Mouse (Mus musculus): ENCODE data around the gene Zfp414.
A peak's percentile ranks its signal among the peaks of the same experiment; 100 is the strongest.
"Not testable (repeated sequence)": the region's sequence is repeated elsewhere in the genome, so short reads cannot be mapped to it uniquely, and the experiment has no call there.

The Zfp414 gene

GRCm38 (mm10) chr17:33628621-33629486, at the start of gene Zfp414:
Zfp414 (plus strand) TSS chr17:33629090.
- DNase-seq (ENCODE audit: low read depth) = peak; percentile 97

DNA sequence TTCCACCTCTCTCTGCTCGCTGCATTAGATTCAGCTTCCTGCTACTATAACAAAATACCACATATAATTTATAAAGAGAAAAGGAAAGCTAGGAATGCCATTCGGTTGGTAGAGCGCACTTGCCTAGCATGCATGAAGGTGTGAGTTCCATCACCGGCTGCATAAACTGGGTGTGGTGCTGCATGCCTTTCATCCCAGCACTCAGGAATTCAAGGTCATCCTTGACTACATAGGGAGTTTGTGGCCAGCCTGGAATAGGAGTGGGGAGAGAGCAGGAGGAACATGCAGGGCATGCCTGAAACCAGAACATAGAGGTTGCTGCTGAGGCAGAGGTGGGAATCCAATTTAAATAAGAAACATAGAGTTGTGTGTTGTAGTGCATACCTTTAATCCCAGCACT, 44.8 kb upstream of the Zfp414 start:
- no peak for DNase-seq (ENCODE audit: low read depth)

GRCm38 (mm10) chr17:33586011-33586410, 42.9 kb upstream of the Zfp414 start:
- no peak for DNase-seq (ENCODE audit: low read depth)

GRCm38 (mm10) chr17:33597271-33597670, 31.6 kb upstream of the Zfp414 start:
- no peak for DNase-seq (ENCODE audit: low read depth)

GRCm38 (mm10) chr17:33598506-33598905, 30.4 kb upstream of the Zfp414 start:
- DNase-seq (ENCODE audit: low read depth) = no peak

DNA sequence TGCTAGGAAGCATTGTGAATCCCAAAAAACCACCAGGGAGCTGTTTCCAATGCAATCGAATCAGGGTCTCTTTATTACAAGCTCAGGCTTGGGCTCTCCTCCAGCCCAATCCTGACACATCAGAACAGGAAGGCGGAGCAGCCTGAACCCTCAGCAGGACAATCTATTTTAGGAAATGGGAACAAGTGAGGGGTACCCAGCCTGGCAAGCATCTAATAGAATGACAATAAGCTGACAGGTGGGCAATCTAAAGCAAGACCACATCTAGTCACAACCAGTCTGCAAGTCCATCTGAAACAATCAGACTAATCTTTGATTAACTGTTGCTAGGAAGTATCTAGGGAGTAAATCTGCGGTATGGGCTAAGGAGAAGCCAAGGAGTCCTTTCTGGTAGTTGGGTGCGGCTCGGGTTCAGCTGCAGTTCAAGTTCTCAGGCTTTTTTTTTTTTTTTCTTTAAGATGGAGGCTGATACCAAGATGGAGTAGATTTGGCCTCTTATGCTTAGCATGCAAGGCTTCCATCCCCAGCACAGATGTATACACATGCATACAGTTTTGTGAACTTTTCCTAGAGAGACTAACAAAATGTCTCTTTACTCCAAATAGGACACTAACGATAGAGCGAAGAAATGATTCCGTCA, 28.9 kb upstream of the Zfp414 start:
- DNase-seq (ENCODE audit: low read depth) = no peak

- DNase-seq (ENCODE audit: low read depth) = no peak
Measured at GRCm38 (mm10) chr17:33600831-33601230, 28.1 kb upstream of the Zfp414 start.

DNA sequence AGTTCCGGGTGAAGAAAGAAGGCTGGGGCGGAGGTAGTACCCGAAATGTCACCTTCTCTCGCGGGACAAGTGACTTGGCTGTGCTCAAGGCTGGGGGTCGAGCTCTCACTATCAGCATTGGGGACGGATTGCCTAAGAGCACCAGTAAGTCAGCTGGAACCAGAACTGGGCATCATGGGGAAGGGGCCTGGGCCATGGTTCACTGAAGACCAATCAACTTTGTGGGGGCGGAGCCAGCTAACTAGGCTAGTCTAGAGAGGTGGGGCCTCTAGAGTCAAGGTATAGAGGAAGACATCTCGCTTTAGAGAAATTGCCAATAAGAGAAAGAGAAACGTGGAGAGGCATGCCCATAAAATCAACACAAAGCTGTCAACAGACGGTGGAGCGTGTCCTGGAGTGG, 26.9 kb upstream of the Zfp414 start:
- no peak for DNase-seq (ENCODE audit: low read depth)

GRCm38 (mm10) chr17:33607273-33607672, 21.6 kb upstream of the Zfp414 start:
- peak; percentile 15 for DNase-seq (ENCODE audit: low read depth)

- no peak for DNase-seq (ENCODE audit: low read depth)
Measured at GRCm38 (mm10) chr17:33610548-33610947, 18.3 kb upstream of the Zfp414 start.

DNA sequence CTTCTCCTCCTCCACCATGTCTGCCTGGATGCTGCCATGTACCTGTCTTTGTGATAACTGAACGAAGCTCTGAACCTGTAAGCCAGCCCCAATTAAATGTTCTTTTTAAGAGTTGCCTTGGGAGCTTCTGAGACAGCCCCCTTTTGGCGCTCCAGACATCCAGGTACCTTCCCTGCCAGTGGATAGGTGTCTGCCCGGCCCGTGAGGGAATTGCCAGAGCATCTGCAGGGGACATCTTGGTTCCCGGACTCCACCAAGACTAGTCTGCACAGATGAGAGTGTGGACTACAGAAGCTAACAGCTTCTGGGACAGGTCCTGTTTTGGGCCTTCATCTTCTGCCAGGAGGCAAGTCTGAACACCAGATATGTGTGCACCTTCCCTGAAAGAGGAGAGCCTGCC, 15.2 kb upstream of the Zfp414 start:
- not testable (repeated sequence) for DNase-seq (ENCODE audit: low read depth)

GRCm38 (mm10) chr17:33627281-33627680, 1.6 kb upstream of the Zfp414 start:
- DNase-seq (ENCODE audit: low read depth) = no peak

DNA sequence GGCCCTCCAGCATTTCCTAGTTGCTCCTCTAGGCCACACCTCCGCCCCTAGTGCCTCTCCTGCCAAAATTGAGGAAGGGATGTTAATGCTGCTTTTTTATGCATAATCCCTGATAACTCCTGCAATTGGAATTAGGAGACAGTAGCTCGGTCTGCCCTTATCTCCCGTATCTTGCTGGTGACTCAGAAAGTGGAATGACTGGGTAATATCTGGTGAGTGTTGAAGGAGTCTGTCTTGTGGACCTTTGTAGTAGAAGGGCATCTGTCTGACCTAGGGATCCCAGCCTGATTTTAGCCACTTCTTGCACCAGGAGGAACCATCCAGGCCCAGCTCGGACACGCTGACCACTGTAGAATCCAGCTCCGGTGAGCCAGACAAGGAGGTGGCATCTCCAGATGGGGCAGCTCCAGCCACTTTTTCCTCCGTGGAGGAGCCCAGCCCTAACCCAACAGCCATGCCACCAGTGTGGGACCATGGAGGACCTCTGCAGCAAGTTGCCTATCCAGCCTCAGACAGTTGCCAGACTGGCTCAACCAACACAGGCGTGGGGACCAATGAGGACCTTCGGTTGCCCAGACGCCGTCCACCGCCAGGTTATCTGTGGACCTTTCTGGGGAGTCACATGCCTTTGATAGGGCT, 716 bp downstream of the Zfp414 start:
- DNase-seq (ENCODE audit: low read depth) = no peak

DNA sequence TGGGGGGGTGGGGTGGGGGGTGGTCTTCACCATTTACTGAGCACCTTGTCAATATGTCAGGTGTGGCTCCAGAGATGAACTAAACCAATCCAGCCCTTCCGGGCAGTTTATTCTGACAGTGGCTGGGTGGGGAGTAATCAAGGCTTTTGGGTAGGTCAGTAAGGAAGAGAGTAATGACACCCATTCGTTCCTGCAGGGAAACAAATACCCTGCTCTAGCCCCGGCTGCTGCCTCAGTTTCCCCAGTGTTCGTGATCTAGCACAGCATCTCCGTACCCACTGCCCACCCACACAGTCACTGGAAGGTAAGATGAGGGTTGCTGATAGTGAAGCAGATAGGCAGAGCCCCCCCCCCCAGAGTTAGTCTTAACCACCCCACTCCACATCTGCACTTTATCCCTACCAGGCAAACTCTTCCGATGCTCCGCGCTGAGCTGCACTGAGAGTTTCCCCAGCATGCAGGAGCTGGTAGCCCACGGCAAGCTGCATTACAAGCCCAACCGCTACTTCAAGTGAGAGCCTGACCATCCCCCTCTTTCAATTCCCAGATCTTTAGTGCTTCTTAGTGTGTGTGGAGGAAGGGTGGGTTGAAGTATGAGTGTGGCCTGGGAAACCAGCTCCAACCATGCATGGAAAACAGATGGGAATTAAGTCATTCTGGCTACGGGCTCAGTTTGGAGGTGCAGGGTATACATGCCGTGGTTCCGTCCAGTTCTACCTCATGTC, 1.4 kb downstream of the Zfp414 start:
- DNase-seq (ENCODE audit: low read depth) = no peak

DNA sequence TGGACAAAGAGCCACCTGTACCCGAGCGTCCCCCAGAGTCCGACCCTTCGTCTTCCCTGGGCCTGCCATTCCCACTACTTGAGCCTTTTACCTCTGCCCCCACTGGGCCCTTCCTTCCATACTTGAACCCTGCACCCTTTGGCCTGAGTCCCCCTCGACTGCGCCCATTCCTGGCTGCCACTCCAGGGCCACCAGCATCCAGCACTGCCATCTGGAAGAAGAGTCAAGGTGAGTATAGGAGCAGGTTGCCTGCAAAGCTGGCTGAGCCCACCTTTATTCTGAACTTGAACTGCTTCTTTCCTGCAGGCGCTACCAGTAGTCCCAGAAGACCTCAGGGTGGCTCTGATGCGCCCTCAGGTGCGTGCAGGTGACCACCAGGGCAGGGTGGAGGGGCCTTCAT, 2.3 kb downstream of the Zfp414 start:
- DNase-seq (ENCODE audit: low read depth) = no peak

- DNase-seq (ENCODE audit: low read depth) = no peak
Measured at GRCm38 (mm10) chr17:33631796-33632195, 2.9 kb downstream of the Zfp414 start.

- no peak for DNase-seq (ENCODE audit: low read depth)
Measured at GRCm38 (mm10) chr17:33637038-33637437, 8.1 kb downstream of the Zfp414 start.

GRCm38 (mm10) chr17:33637516-33638276, 8.8 kb downstream of the Zfp414 start, which contains the start of gene Pram1:
Pram1 (plus strand) TSS chr17:33638056.
- DNase-seq (ENCODE audit: low read depth) = no peak

GRCm38 (mm10) chr17:33639743-33640142, 10.9 kb downstream of the Zfp414 start:
- DNase-seq (ENCODE audit: low read depth) = no peak

GRCm38 (mm10) chr17:33644068-33644467, 15.2 kb downstream of the Zfp414 start:
- no peak for DNase-seq (ENCODE audit: low read depth)

DNA sequence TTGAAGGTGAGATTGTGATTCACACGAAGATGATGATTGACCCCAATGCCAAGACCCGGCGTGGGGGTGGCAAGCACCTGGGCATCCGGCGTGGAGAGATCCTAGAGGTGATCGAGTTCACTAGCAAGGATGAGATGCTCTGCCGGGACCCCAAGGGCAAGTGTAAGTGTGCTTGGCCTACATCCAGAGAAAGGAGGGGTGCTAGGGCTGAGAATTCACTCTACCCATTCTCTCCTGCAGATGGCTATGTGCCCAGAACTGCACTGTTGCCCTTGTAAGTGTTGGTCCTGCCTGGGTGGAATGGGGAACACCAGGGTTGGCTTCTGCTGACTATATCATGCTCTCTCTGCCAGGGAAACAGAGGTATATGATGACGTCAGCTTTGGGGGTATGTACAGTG, 16.2 kb downstream of the Zfp414 start:
- no peak for DNase-seq (ENCODE audit: low read depth)

Measured in c-Kit-positive CD71-positive TER-119-negative erythroid progenitor cells, embryonic 14.5 days (primary cell).